Mouse (Mus musculus): ENCODE measurements around the gene Actrt3.

Actrt3 gene

GRCm38 (mm10) chr3:30599711-30600545 lies at the start of gene Actrt3:
TSS of gene Actrt3 (minus strand) at chr3:30599939.
- peak; percentile 27 to 32 for DNase-seq (ENCODE audit: low spot score in 2 of 2)

- DNase-seq (ENCODE audit: low spot score in 2 of 2): no peak
Measured at GRCm38 (mm10) chr3:30648466-30648865, 48.7 kb upstream of the Actrt3 start.

GRCm38 (mm10) chr3:30647440-30648090 lies 47.8 kb upstream of the Actrt3 start, which contains the start of gene Lrrc34:
TSS of gene Lrrc34 (minus strand) at chr3:30647869.
- DNase-seq (ENCODE audit: low spot score in 2 of 2): no peak

GRCm38 (mm10) chr3:30646761-30647160 lies 47.0 kb upstream of the Actrt3 start:
- DNase-seq (ENCODE audit: low spot score in 2 of 2): no peak

- DNase-seq (ENCODE audit: low spot score in 2 of 2): no peak
Measured at GRCm38 (mm10) chr3:30644207-30644606, 44.5 kb upstream of the Actrt3 start, which contains the start of gene Lrriq4. TSS of gene Lrriq4 (plus strand) at chr3:30644507.

DNA sequence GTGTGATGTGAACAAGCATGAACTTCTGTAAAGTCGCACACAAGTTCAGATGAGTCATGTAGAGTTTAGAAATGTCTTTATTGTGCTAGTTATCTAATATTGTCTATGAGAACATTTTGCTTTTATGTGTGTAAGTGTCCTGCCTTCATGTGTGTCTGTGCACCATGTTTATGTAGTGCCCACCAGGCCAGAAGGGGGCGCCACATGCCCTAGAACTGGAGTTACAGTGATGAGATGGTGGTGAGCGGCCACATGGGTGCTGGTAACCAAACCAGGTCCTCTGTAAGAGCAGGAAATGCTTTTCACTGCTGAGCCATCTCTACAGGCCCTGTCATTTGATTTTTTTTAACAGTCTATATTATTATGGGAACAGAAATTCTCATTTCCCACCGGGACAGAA lies 35.9 kb upstream of the Actrt3 start:
- no peak for DNase-seq (ENCODE audit: low spot score in 2 of 2)

DNA sequence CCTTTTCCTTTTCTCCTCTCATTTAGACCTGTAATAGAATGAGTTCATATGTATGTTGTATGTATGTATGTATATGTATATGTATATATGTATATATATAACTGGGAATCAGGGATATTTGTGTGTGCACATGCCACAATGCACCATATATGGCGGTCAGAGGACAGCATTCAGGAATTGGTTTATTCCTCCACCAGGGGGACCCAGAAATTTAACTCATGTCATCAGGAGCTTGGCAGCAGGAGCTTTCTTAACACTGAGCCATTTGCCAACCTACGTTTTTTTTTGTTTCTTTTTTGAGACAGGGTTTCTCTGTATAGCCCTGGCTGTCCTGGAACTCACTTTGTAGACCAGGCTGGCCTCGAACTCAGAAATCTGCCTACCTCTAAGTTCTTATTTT lies 33.9 kb upstream of the Actrt3 start:
- DNase-seq (ENCODE audit: low spot score in 2 of 2): no peak

GRCm38 (mm10) chr3:30620132-30620531 lies 20.4 kb upstream of the Actrt3 start:
- DNase-seq (ENCODE audit: low spot score in 2 of 2): no peak

GRCm38 (mm10) chr3:30610930-30611329 lies 11.2 kb upstream of the Actrt3 start:
- DNase-seq (ENCODE audit: low spot score in 2 of 2): peak; percentile 28 to 34

DNA sequence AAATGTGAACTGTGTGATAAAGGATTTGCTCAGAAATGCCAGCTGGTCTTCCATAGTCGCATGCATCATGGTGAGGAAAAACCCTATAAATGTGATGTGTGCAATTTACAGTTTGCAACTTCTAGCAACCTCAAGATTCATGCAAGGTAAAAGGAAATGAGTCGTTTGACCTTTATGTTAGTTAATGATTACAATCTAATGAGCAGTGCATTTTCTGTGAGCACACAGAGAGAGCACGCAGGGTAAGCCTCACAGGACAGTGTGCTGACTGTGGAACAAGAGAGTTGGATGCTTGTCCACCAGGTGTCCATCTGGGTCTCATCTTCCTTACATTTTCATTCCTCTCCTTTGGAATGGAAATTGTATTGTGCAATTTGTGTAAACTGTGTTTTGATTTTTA lies 9.3 kb upstream of the Actrt3 start:
- no peak for DNase-seq (ENCODE audit: low spot score in 2 of 2)

GRCm38 (mm10) chr3:30603256-30603655 lies 3.5 kb upstream of the Actrt3 start:
- no peak for DNase-seq (ENCODE audit: low spot score in 2 of 2)

DNA sequence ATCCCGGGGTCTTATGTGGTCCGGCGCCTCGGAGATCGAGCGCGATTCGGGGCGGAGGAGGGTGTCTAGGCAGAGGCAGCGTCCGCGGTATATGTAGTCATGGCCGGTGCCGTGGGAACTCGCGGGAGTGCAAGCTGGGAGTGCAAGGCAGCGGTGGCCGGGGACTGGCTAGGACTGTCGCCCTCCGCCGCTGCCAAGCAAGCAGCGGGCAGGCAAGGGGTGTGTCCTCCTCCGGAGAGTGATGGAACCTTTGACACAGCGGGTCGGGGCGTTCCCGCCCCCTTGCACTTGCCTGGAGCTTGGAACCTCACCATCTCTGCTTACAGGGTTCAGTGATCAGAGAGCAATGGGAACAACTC lies 3.0 kb upstream of the Actrt3 start:
- DNase-seq (ENCODE audit: low spot score in 2 of 2): no peak

DNA sequence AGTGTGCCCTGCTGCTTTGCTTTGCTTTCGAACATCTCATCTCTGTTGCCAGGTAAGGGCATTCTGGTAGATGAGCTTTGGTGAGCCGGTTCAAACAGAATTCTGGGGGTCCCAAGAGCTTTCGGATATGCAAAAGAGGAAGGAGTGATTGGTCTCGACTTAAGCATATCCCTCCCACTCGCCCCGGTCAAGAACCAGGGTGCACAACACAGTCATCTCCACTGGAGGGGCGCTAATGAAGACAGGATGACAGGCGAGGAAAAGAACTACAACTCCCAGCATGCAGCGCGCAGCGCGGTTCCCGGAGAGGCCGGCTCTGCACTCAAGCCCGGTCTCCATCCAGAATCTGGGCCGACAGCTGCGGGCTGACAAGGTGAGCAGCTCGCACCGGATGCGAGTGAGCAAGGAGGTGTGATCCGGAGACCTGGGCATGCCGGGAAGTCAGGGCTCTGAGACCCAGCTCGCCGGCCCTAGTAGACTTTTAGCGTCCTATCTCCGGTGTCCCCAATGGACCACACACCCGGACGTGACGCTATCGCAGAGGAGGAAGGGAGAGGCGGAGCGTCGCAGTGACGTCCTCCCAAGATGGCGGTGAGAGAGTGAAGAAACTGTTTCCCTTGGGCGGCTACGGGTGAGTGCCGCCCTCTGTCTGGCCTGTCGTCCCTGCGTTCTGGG lies 2.5 kb upstream of the Actrt3 start, which contains the start of gene Mynn:
Gene Mynn (plus strand): TSS at position 1 of the 675 bp plus-strand sequence.
- DNase-seq (ENCODE audit: low spot score in 2 of 2): peak; percentile 94 to 95

GRCm38 (mm10) chr3:30601610-30602064 lies 1.9 kb upstream of the Actrt3 start:
- DNase-seq (ENCODE audit: low spot score in 2 of 2): no peak

DNA sequence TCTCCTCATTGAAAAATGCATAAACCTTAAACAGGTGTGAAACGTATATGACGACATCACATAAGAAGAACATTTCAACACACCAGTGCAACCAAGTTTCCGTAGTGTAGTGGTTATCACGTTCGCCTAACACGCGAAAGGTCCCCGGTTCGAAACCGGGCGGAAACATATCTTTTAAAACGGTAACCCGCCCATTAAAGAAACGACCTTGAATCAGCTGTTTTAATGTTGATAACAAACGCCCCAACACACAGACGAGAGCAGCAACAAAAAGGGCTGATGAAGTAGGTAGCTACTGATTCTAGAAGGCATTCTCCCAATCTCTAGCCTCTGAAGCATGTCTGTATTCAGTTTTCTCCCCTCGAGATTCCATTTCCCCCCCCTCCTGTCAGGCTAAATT lies 1.4 kb upstream of the Actrt3 start:
- peak; percentile 83 to 88 for DNase-seq (ENCODE audit: low spot score in 2 of 2)

- DNase-seq (ENCODE audit: low spot score in 2 of 2): peak; percentile 15 to 32
Measured at GRCm38 (mm10) chr3:30600717-30601116, 978 bp upstream of the Actrt3 start.

DNA sequence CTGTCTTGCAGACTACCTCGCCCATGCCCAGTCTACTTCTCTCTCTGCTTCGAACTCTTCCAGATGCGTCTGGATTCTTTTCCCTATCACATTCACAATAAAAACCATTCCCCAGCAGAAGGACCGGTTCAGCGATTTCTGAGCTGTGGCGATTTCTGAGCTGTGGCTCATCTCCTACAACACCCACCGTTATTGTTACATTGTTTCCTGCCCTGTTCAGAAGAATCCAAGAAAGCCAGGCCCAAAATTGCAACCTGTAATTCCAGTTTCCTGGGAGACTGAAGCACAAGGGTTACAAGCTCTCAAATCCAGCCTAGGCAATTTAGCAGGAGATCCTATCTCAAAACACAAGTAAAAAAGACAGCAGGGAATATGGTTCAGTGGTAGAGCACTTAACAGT lies 2.5 kb downstream of the Actrt3 start:
- no peak for DNase-seq (ENCODE audit: low spot score in 2 of 2)

DNA sequence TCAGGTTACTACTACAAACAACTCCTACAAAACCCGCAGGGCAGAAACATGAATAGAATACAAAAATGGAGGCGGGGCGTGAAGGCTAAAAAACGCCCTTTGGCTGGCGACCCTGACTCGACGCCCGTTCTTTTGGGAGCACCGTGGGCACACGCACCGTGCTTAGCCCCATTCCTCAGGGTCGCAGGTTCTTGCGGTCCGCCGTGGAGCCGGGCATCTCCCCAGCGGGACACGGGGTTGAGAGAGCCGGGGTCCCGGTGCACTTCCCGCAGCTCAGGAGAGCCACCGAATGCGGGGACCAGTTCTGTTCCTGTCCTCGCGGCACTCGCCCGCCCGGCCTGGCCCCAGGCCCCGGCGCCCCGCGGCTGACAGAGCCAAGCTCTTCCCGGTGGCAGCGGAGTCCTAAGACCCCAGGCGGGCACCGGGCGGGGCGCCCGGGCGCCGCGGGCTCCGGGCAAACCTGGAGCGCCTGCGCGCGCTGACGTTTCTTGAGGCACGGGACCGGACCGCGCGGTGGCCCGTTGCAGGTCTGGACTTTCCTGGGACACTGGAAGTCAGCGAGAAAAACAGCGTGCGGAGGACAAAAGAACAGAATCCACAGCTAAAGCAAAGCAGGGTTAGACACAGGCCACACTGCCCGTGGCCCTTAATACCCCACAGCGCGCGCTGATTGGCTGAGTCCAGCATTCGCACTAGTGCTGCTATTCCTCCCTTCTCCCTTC lies 4.5 kb downstream of the Actrt3 start:
- DNase-seq (ENCODE audit: low spot score in 2 of 2): no peak

DNA sequence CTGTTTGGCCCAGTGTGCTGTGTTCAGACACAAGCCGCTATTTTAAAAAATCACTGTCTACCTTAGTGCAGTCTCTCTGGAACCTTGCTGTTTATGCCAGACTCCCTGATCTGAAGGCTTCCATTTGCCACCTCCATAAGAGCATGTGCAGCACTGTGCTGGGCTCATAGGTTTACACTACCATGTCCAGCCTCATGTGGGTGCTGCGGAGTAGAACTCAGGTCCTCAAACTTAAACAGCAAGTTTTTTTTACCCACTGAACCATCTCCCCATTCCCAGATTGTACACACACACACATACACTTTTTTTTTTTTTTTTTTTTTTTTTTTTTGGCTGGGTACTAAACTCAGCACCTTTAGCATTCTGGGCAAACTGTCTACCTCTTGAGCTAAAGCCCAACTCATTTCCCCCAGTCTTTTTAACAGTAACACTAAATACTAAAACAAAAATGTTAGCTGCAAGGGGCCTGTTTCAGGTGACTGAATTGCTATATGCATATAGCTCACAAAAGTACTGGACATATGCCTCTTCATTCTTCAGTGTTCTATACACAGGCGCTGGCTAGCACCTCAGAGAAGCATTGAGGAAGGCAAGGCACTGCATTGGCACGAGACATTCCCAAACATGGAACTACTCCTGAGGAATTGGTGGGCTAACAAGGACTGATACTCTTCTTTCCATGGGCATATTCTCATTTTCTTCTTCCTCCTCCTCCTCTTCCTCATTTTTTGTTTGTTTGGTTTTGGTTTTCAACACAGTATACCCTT lies 5.8 kb downstream of the Actrt3 start:
- no peak for DNase-seq (ENCODE audit: low spot score in 2 of 2)

GRCm38 (mm10) chr3:30592418-30592853 lies 7.3 kb downstream of the Actrt3 start:
- peak in 1 of 2 experiments; percentile 23 for DNase-seq (ENCODE audit: low spot score in 2 of 2)

DNA sequence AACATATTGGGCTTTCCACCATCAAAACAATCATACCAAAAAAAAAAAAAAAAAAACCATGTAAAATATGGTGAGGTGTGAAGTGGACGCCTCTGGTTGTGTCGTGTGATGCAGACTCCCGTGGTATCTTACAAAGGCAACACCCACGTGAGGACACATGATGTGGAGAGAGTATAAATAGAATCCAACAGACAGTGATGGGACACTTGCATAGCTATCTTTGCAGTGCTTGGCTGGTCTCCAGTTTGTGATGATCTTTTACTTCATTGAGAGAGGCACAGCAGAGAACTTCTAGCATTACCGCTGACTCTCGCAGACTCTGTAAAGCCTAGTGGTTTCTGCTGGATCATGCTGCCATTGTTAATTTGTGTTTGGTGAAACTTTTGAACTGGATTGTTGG lies 10.9 kb downstream of the Actrt3 start:
- no peak for DNase-seq (ENCODE audit: low spot score in 2 of 2)
